Mouse (Mus musculus) right cerebral cortex, postnatal 14 days (tissue): Measurements from ENCODE around the gene Vmn1r170.
"Not testable (repeated sequence)": the region's sequence is repeated elsewhere in the genome, so short reads cannot be mapped to it uniquely, and the experiment has no call there.

Source experiments
- DNase-seq: peaks from one replicate; pipeline ENCODE4 v3.0.0; 2022

The Vmn1r170 gene

GRCm38 (mm10) chr7:23605875-23606274 is at the start of gene Vmn1r170:
TSS of gene Vmn1r170 (plus strand) at chr7:23606175.
- DNase-seq = not testable (repeated sequence)

GRCm38 (mm10) chr7:23575226-23575625 is 30.7 kb upstream of the Vmn1r170 start, which contains the start of gene Vmn1r169:
TSS of gene Vmn1r169 (plus strand) at chr7:23575526.
- DNase-seq = not testable (repeated sequence)

DNA sequence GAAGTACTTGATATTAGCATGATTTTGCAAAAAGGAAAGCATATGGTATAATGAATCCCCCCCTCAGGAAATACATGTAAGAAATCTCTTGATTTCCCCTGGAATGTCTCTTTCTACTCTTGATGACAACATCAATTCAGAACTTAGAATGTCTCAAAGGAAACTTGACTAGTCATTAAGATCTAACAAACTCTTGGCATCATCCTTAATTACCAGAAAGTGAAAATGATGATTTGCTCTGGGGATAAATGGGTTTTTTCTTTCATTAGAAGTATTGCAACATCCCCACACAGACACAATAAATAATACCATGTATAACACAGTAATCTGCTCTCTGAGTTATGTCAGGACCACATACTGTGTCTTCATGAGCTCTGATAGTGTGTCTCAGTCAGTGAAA is 24.4 kb downstream of the Vmn1r170 start, which contains the start of gene Vmn1r171:
Gene Vmn1r171 (plus strand): TSS at position 301 of the 400 bp plus-strand sequence.
- no peak for DNase-seq
